Mouse (Mus musculus) liver, embryonic 13.5 days (tissue): Measurements from ENCODE around the gene Samd10. TPM values are rescaled to one million over a fixed set of nuclear protein-coding genes. Genes with fewer than 3 reads are reported as not detected.

Experiments
- ATAC-seq: fragments of 200-750 bp; cut with Nextera tagmentation; 2 replicates; pipeline ENCODE4 v1.8.0; 2017; ENCODE audit warnings: low read depth, mild to moderate bottlenecking, moderate number of reproducible peaks, moderate library complexity
- DNase-seq: peaks from one replicate; pipeline ENCODE4 v3.0.0; 2022
- H3K27ac ChIP-seq: fragments of 300-500 bp; sonication (generic); 2 replicates; pipeline ENCODE4 v1.5.1; 2015; ENCODE audit warnings: moderate library complexity, mild to moderate bottlenecking, inconsistent platforms
- H3K27me3 ChIP-seq: fragments of 300-500 bp; sonication (generic); 2 replicates; pipeline ENCODE4 v1.6.1; 2015; ENCODE audit warnings: mild to moderate bottlenecking, inconsistent platforms
- H3K36me3 ChIP-seq: fragments of 300-500 bp; sonication (generic); 2 replicates; pipeline ENCODE4 v1.6.1; 2015; ENCODE audit warnings: mild to moderate bottlenecking, inconsistent platforms
- H3K4me1 ChIP-seq: fragments of 300-500 bp; sonication (generic); replicated peaks from 2 replicates; pipeline ENCODE4 v1.6.1; 2015; ENCODE audit warnings: inconsistent platforms
- H3K4me2 ChIP-seq: fragments of 300-500 bp; sonication (generic); 2 replicates; pipeline ENCODE4 v1.6.1; 2015; ENCODE audit warnings: inconsistent platforms, mild to moderate bottlenecking, moderate library complexity
- H3K4me3 ChIP-seq: fragments of 300-500 bp; sonication (generic); replicated peaks from 2 replicates; pipeline ENCODE4 v1.5.1; 2015; ENCODE audit warnings: mild to moderate bottlenecking, inconsistent platforms
- H3K9ac ChIP-seq: fragments of 300-500 bp; sonication (generic); 2 replicates; pipeline ENCODE4 v1.6.1; 2015; ENCODE audit warnings: mild to moderate bottlenecking, inconsistent platforms
- H3K9me3 ChIP-seq: fragments of 300-500 bp; sonication (generic); replicated peaks from 2 replicates; pipeline ENCODE4 v1.6.1; 2016; ENCODE audit warnings: inconsistent platforms
- WGBS: fragments of 180-500 bp; shearing (Covaris S2); methylation state at CpG from one replicate; pipeline ENCODE4 v1.1.7; 2015; ENCODE audit not compliant: insufficient replicate concordance; 5-methylcytosine and 5-hydroxymethylcytosine counted together
- polyA plus RNA-seq: library from polyadenylated mRNA; unstranded; fragments of >200 nt; fragmentation: Nextera tagmentation; extraction: Ambion mirVana; gene quantifications from 2 replicates; pipeline ENCODE4 v1.2.1, GENCODE M21; 2015

Gene Samd10
- polyA plus RNA-seq, result 2.2 and 2.4 TPM in 2 replicates

DNA sequence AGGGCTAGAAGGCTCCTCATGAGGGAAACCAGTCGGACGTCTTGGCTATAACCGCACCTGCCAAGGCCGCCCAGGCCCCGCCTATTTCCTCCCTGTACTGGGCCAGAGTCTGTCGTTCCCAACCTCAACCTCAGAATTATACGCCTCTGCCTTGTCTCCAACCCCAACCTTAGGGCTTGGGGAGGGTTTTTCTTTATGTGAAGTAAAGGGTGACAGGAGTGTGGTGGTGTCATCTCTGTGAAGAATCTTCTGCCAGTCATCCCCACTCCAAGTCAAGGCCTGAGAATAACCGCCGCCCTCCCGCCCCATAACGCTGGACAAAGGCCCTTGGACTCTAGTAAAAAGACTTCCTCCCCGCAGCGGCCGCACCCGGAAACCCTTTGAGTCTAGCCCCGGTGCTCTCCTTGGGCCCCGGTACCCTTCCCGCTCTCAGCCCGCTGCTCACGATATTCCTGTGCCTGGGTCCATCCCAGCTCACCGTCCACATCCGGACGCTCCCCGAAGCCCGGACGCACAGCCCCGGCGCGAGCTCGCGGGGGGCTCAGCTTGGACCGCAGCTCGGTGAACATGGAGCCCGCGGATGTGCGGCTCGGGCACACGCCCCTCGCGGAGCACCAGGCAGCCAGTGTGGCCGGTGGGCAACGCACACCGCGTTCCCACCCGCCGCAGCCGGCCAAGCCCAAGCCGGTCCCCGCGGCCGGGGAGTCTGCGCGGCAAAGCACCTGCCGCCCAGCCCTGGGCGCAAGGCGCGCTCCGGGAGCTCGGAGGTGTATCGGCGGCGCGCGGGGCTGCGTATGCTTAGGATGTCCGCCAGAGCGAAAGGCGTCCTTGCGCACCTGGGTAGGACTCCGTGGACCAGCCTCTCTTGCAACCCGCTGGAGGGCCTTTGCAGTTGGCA is at the start of gene Samd10:
Gene Samd10 (minus strand): TSS at position 759 of the 898 bp plus-strand sequence.
- no peaks in the 10 kb centered on the region for H3K36me3 ChIP-seq
- H3K4me3 ChIP-seq, result peak within 1 kb of the TSS; percentile 67
- H3K27me3 ChIP-seq, result peaks cover 37% of the 10 kb centered on the region
- no peak within 1 kb of the TSS for H3K27ac ChIP-seq
- 0 out of 2 replicates have a peak, but pooled peaks have one; percentile 8 for ATAC-seq
- WGBS, result 2% methylated on average over 71 of the region's 71 CpGs
- peak within 1 kb of the TSS; percentile 91 for H3K4me2 ChIP-seq
- H3K4me1 ChIP-seq, result peaks cover 55% of the 10 kb centered on the region
- DNase-seq, result peak; percentile 44
- H3K9ac ChIP-seq, result peak within 1 kb of the TSS; percentile 75
- no peaks in the 10 kb centered on the region for H3K9me3 ChIP-seq

DNA sequence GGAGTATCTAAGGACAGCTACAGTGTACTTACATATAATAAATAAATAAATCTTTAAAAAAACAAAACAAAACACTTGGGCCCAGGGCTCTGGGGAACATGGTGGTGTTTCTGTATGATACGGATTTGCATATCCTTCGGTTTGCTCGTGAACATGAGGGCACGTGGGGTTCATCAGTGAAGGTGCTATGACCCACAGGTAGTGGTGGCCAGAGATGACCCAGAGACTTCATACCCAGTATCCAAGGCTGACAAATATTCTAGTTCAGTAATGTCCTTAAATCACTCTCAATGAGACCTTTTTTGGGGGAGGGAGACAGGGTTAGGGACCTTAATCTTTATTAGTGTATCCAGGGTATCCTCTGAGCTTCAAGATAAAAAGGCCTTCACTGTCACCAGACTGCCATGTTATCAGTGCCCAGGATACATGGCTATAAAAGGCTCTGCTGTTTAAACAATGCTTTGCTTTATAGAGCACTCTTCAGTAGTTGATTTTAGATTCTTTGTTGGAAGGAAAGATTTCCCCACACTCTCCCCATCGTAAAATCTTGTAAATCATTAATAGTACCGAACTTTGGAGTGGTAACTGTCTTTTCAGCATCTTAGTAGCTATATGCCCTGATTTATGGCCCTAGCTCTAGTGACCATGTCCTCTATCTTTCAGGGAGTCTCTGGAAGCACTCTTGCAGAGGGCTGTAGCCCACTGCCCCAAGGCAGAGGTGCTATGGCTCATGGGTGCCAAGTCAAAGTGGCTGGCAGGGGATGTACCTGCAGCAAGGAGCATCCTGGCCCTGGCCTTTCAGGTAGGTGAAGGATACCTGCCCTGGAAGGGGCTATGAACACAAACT is 47.8 kb upstream of the Samd10 start:
- Histone ChIP-seq H3K9ac (no peak overlapping the region), H3K4me2 (no peak overlapping the region), H3K27ac (no peak overlapping the region), H3K4me3 (no peak overlapping the region), H3K9me3 (no peaks in the 10 kb centered on the region), H3K4me1 (no peaks in the 10 kb centered on the region), H3K27me3 (no peaks in the 10 kb centered on the region), H3K36me3 (peaks cover 87% of the 10 kb centered on the region)
- WGBS, result 84% methylated on average over 6 of the region's 6 CpGs
- ATAC-seq (no peak), DNase-seq (no peak)

DNA sequence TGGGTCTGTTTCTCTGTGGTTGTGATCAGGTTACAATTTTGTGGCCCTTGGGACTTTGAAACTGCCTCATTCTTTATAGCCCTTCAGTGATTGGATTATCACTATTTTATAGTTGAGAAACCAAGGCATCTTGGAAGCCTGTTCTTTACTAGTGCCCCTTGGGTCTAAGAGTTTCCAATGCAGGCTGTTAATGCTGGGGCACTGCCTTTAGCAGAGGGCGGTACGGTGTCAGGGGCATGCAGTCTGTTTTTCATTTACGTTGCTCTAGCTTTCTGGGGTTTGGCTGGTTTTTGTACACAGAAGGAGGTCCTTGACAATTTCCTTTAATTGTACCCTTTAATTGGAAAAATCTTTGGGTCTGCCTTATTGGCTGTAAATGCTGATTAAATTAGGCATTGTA is 46.7 kb upstream of the Samd10 start:
- no peak for ATAC-seq

DNA sequence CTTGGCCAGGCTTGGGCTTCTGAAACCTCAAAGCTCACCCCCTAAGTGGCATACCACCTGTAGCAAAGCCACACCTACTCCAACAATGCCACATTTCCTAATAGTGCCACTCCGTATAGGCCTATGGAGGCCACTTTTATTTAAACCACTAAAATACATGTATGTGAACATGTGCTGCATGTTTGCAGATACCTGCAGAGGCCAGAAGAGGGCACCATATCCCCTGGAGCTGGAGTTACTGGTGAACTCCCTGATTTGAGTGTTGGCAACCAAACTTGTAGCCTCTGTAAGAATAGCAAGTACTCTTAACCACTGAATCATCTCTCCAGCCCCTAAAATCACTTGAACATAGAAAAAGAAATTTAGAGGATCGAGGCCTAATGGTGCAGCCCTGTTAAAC is 45.3 kb upstream of the Samd10 start:
- no peak overlapping the region for H3K4me3 ChIP-seq
- H3K9me3 ChIP-seq, result no peaks in the 10 kb centered on the region
- H3K36me3 ChIP-seq, result peaks cover 87% of the 10 kb centered on the region
- H3K9ac ChIP-seq, result no peak overlapping the region
- no peaks in the 10 kb centered on the region for H3K4me1 ChIP-seq
- peak; percentile 40 for DNase-seq
- no peak overlapping the region for H3K27ac ChIP-seq
- WGBS, result 71% methylated on average over 2 of the region's 2 CpGs
- H3K27me3 ChIP-seq, result no peaks in the 10 kb centered on the region
- ATAC-seq, result no peak
- H3K4me2 ChIP-seq, result no peak overlapping the region

More for the DNA sequence above, 46.7 kb upstream of the Samd10 start:
- no peaks in the 10 kb centered on the region for H3K4me1 ChIP-seq
- no peak for DNase-seq
- no peak overlapping the region for H3K9ac ChIP-seq
- no peak overlapping the region for H3K4me3 ChIP-seq
- H3K36me3 ChIP-seq, result peaks cover 87% of the 10 kb centered on the region
- H3K4me2 ChIP-seq, result no peak overlapping the region
- no peaks in the 10 kb centered on the region for H3K9me3 ChIP-seq
- H3K27ac ChIP-seq, result no peak overlapping the region
- H3K27me3 ChIP-seq, result no peaks in the 10 kb centered on the region
- WGBS, result 88% methylated on average over 3 of the region's 3 CpGs

DNA sequence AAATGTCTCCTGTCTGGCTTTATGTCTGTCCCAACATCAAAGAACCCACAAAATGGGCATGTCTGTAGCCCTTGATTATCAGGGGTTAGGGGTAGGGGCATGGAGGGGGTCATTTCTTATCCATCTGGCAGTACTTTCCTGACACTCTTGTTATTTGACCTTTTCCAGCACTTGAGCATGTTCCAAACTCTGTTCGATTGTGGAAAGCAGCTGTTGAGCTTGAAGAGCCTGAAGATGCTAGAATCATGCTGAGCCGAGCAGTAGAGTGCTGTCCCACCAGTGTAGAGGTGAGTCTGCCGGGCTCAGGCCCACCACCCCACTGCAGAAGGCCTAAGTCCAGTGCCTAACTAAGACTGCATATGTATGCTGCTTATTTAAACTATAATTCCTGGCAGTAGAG is 36.9 kb upstream of the Samd10 start:
- no peak overlapping the region for H3K4me3 ChIP-seq
- no peak overlapping the region for H3K27ac ChIP-seq
- ATAC-seq (no peak), DNase-seq (no peak)
- H3K9ac ChIP-seq, result no peak overlapping the region
- no peak overlapping the region for H3K4me2 ChIP-seq
- 81% methylated on average over 3 of the region's 3 CpGs for WGBS
- no peaks in the 10 kb centered on the region for H3K27me3 ChIP-seq
- H3K9me3 ChIP-seq, result no peaks in the 10 kb centered on the region
- H3K36me3 ChIP-seq, result peaks cover 86% of the 10 kb centered on the region
- no peaks in the 10 kb centered on the region for H3K4me1 ChIP-seq

DNA sequence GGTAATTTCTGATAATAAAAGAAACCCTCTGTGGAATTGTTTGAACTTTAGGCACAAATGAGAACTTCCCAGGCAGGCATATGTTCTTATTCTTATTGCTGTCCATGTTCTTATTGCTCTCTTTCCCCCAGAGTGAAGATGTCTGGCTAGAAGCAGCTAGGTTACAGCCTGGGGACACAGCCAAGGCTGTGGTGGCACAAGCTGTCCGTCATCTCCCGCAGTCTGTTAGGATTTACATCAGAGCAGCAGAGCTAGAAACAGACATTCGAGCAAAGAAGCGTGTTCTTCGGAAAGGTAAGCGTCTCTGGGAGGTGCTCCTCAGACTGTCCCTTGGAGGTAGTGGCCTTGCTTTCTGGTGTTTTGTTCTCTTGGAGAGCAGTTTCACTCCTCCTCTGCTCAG is 33.6 kb upstream of the Samd10 start:
- ATAC-seq (no peak), DNase-seq (no peak)
- Histone ChIP-seq H3K4me2 (no peak overlapping the region), H3K9me3 (no peaks in the 10 kb centered on the region), H3K27me3 (no peaks in the 10 kb centered on the region), H3K4me1 (peaks cover 3% of the 10 kb centered on the region), H3K27ac (no peak overlapping the region), H3K4me3 (no peak overlapping the region), H3K36me3 (peaks cover 71% of the 10 kb centered on the region), H3K9ac (no peak overlapping the region)
- WGBS, result 83% methylated on average over 6 of the region's 6 CpGs

DNA sequence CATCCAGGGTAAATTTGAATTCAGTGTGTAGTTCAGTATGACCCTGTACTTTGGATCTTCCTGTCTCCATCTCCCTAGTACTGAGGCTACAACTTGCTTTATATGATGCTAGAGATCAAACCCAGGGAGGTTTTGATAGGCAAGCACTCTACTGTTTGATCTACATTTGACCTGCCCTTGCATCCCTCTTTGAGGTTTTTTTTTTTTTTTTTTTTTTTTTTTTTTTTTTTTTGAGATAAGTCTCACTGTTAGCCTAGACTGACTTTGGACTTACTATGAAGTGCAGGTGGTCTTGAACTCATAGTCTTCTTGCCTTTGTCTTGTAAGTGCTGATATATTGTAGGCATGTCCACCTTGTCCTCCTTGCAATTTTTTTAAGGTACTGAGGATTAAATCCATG is 29.5 kb upstream of the Samd10 start:
- no peaks in the 10 kb centered on the region for H3K27me3 ChIP-seq
- no peaks in the 10 kb centered on the region for H3K9me3 ChIP-seq
- no peak overlapping the region for H3K9ac ChIP-seq
- ATAC-seq (no peak), DNase-seq (no peak)
- H3K36me3 ChIP-seq, result peaks cover 48% of the 10 kb centered on the region
- H3K4me2 ChIP-seq, result no peak overlapping the region
- H3K4me1 ChIP-seq, result peaks cover 12% of the 10 kb centered on the region
- H3K27ac ChIP-seq, result no peak overlapping the region
- no peak overlapping the region for H3K4me3 ChIP-seq

- Histone ChIP-seq H3K9me3 (no peaks in the 10 kb centered on the region), H3K4me1 (peaks cover 12% of the 10 kb centered on the region), H3K27ac (no peak overlapping the region), H3K36me3 (peaks cover 54% of the 10 kb centered on the region), H3K4me2 (no peak overlapping the region), H3K9ac (no peak overlapping the region), H3K27me3 (no peaks in the 10 kb centered on the region), H3K4me3 (no peak overlapping the region)
- ATAC-seq, result no peak
- DNase-seq, result no peak
Measured at GRCm38 (mm10) chr2:181623401-181623800, 24.4 kb upstream of the Samd10 start.

- H3K9me3 ChIP-seq, result no peaks in the 10 kb centered on the region
- 71% methylated on average over 5 of the region's 5 CpGs for WGBS
- no peak overlapping the region for H3K4me2 ChIP-seq
- no peak overlapping the region for H3K9ac ChIP-seq
- no peak overlapping the region for H3K27ac ChIP-seq
- H3K27me3 ChIP-seq, result no peaks in the 10 kb centered on the region
- H3K4me1 ChIP-seq, result peaks cover 6% of the 10 kb centered on the region; the same call in 1 of the 2 replicates
- H3K4me3 ChIP-seq, result no peak overlapping the region
- no peak for ATAC-seq
- no peak for DNase-seq
- H3K36me3 ChIP-seq, result peaks cover 51% of the 10 kb centered on the region
Measured at GRCm38 (mm10) chr2:181618761-181619495, 19.9 kb upstream of the Samd10 start.

DNA sequence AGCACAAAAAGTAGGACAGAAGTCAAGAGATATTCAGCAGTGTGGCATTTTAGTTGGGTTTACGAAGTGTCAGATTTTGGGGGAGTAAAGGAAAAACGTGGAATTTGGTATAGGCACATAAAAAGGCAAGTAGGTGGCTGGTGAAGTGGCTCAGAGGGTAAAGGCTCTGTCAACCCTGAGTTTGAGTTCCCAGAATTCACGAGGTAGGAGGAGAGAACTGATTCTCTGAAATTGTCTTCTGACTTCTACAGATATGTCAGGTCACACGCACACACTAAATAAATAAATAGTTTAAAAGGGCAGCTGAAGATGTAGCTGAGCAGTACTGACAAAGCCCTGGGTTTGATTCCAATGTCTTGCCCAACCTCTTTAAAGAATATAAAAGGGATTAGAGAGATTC is 3.4 kb upstream of the Samd10 start:
- Histone ChIP-seq H3K4me3 (peak overlapping the region; percentile 97), H3K4me2 (peak overlapping the region; percentile 75), H3K4me1 (peaks cover 52% of the 10 kb centered on the region), H3K27me3 (peaks cover 28% of the 10 kb centered on the region), H3K27ac (peak overlapping the region; percentile 31; the same call in 1 of the 2 replicates), H3K9ac (peak overlapping the region; percentile 92), H3K9me3 (no peaks in the 10 kb centered on the region), H3K36me3 (no peaks in the 10 kb centered on the region)
- ATAC-seq (no peak), DNase-seq (no peak)
- WGBS, result 44% methylated on average over 4 of the region's 4 CpGs

DNA sequence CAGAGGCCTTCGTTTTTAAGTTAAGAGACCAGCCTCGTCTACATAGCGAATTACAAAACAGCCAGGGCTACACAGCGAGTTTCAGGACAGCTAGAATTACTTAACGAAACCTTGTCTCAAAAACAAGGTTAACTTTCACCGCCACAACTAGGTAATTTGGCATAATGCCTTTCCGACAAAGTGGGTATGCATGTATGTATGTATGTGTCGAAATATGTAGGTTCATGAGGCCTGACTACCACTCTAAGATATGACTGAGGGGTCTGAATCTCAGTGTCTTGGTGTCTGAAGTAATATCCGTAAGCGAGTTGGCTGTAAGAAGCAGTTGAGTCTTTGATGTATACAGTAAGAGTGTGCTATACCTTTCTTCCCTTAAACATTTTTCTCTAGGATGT is 2.7 kb upstream of the Samd10 start:
- H3K9me3 ChIP-seq, result no peaks in the 10 kb centered on the region
- H3K4me1 ChIP-seq, result peaks cover 55% of the 10 kb centered on the region
- peak overlapping the region; percentile 92 for H3K9ac ChIP-seq
- ATAC-seq (no peak), DNase-seq (no peak)
- peak overlapping the region; percentile 87 for H3K27ac ChIP-seq
- peak overlapping the region; percentile 97 for H3K4me3 ChIP-seq
- H3K4me2 ChIP-seq, result peak overlapping the region; percentile 75
- H3K27me3 ChIP-seq, result peaks cover 30% of the 10 kb centered on the region
- no peaks in the 10 kb centered on the region for H3K36me3 ChIP-seq
- WGBS, result 22% methylated on average over 10 of the region's 10 CpGs
